Mouse (Mus musculus) T-helper 2 cell (primary cell): ENCODE results near the gene Stx5a.

Source experiments
- in situ Hi-C: fragments of 300-600 bp; cut with MboI, MseI; formaldehyde crosslinking; loops from one replicate; pipeline ENCODE4 v1.15.1; 2025; ENCODE audit warnings: high pct_unique_total_duplicates

The Stx5a gene

DNA sequence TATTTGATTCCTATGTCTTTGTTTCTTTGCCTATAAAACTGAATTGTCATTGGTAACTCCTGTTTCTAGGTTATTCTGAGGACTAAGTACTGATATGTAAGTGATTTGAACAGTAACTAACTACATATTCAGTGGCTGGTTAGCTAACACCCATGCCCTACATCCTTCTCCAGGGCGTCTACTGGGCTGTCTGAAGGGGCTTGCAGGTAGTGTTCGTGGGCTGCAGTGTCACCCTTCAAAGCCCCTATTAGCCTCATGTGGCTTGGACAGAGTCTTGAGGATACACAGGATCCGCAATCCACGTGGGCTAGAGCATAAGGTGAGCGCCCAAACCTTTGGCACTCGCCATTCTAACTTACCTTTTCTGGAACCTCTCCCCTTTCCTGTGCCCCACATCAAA is 1.6 kb upstream of the Stx5a start:
- in situ Hi-C loops: loop anchor here (10.0 kb wide), 1 partner anchor 1745 kb away; the partner anchor contains the start of genes Dnajc4, Nudt22 and Trpt1

DNA sequence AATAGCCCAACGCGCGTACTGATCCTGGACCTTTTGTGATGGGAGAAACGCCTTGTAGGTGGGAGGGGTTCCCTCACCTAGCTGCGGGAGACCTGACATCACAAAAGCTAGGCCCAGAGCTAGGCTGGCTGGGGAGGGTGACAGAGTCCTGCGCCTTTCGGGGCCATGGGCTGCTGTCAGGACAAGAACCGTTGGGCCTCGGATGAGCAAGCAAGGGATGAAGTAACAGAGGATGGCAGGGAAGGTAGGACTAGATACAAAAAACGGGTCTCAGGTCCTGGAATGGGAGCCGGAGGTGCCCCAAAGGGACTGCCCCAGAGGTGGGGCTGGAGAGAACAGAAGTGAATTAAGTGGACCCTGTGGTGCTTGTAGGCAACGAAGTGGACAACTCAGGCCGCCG is 610 bp upstream of the Stx5a start, which contains the start of gene 1700092M07Rik:
Gene 1700092M07Rik, plus strand, starts transcription at position 116 of the 400 bp plus-strand sequence.
- in situ Hi-C loops: loop anchor here (10.0 kb wide), 1 partner anchor 1746 kb away; the partner anchor contains the start of genes Dnajc4, Nudt22 and Trpt1

DNA sequence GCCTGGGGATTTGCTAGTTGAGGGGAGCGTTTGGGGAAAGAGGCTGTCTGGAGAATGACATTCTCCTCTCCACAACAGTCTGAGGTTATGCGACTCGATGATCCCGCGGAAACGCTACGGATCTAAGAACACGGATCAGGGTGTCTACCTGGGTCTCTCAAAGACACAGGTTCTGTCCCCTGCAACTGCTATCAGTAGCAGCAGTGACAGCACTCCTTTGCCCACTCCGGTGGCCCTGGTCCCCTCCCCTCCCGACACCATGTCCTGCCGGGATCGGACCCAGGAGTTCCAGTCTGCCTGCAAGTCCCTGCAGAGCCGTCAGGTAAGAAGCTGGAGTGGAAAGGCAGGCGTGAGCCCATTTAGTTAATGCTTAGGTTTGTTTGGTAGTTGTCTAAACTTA is 963 bp downstream of the Stx5a start:
- in situ Hi-C loops: loop anchor here (10.0 kb wide), 1 partner anchor 1747 kb away; the partner anchor contains the start of genes Dnajc4, Nudt22 and Trpt1

DNA sequence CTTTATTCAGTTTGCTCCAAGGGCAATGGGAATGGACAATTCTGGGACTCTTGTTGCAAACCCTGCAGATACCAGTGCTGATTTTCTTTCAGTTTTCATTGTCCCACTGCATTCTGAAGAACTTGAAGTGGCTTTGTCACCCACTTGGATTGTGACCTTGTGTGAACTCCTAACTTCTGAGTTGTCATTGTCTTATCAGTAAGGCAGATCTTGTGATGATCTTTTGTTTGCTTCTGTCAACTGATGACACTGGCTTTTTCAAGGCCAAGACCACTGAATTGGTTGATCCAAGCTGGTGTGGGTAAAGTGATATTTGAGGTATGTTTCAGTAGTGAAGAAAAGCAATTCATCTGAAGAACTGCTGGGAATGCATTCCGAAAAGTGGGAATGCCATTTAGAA is 4.2 kb downstream of the Stx5a start:
- in situ Hi-C loops: loop anchor here (10.0 kb wide), 1 partner anchor 1751 kb away; the partner anchor contains the start of genes Dnajc4, Nudt22 and Trpt1

DNA sequence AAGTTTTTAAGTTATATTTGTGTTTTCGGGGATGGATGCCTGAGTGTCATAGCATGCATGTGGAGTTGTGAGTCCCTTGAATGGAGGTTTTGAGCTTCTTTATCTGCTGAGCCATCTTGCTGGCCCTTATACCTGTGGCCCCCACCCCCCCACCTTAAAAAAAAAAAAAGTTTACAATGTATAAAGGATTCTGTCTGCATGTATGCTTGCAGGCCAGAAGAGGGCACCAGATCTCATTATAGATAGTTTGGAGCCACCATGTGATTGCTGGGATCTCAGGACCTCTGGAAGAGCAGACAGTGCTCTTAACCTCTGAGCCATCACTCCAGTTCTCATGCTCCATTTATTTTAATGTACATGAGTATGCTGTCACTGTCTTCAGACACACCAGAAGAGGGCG is 6.2 kb downstream of the Stx5a start:
- in situ Hi-C loops: loop anchor here (10.0 kb wide), 1 partner anchor 1753 kb away; the partner anchor contains the start of genes Dnajc4, Nudt22 and Trpt1

DNA sequence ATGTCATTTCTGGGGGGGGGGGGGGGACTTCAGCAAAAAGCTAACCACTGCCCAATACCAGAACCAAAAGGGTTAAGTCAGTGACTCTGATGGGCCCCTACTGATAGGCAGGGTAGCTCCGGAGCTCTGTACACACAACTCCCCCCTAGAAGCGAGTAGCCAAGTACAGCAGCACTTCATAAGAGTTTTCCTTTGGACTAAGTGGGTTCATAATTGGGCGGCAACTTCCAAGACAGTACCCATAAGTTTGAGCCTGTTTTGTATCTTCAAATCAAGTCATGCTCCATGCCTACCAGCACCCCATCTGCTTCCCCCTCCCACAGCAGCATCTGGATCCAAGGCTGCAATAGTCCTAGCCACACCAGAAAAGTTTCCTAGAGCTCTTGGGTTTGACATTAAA is 14.4 kb downstream of the Stx5a start:
- in situ Hi-C loops: no loop called here

DNA sequence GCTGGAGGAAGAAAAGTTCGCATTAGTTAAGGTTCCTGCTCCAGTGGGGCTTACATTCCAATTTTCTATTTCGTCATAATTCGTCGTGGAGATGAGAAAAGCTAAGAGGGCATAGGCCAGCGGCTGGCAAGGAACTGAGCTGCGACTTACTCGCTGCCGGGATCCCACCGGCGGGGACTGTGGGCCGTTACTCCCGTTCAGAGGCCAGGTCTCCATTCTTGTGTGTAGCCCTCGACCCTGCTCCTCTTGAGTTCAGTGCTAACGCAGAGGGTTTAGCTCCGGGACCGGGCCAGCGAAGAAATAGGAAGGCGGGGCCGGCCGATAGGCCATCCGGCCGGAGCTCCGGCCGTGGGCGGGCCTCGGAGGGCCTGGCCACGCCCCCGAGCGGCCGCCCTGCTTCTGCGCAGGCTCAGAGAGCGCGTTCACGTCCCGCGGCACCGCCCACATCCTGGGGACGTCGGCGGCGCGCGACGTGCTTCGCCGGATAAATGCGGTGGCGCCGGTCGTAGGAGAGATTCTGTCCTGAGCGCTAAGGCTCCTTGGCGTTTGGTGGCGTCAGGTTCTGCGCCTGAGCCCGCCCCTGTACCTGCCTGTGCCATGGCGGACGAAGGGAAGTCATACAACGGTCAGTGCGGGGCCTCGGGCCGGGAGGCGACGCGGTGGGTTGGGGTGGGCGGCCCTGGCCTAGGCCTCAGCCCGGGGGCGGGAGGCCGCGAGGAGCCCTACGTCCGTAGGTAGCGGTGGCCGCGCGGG is 15.6 kb downstream of the Stx5a start, which contains the start of gene Nxf1:
Gene Nxf1, plus strand, starts transcription at position 439 of the 753 bp plus-strand sequence.
- in situ Hi-C loops: no loop called here

DNA sequence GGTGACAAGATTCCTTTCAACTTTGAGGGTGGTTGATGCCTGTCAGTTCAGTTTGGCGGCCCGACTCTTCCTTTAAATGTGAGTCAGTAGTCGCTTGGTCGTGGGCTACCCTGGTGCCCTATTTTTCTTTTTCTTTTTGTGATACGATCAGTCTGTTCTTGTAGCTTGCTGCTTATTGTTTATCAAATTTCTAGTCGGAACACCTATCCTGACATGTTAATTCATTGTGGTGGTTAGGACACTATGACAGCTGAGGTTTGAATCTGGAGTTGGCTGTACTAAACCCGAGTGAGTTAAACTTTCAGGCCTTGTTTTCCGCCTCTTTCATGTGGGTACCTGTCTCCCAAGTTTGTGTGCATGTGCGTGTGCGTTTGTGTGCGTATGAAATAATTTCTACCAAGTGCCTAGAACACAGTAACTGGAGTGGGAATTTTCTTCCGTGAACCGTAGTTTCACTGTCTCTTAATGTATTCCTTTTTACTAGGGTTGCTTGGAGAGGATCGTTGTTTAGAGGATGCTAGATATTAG is 16.3 kb downstream of the Stx5a start:
- in situ Hi-C loops: no loop called here

DNA sequence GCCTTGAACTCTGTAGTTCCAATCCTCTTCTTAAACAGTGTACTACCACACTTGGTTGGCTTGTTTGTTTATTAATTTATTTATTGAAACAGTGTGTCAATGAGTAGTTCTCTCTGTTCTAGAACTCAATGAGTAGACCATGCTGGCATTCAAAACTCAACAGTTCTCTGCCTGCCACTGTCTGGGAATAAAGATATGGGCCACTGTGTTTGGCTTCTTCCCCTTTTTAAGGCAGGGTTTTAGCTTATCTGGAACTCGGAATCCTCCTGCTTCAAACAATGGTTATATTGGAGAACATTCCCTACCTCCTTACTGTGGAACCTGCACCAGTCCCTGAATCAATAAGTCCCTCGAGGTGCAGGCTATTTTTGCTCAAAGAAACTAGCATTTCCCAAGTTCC is 17.7 kb downstream of the Stx5a start:
- in situ Hi-C loops: no loop called here

DNA sequence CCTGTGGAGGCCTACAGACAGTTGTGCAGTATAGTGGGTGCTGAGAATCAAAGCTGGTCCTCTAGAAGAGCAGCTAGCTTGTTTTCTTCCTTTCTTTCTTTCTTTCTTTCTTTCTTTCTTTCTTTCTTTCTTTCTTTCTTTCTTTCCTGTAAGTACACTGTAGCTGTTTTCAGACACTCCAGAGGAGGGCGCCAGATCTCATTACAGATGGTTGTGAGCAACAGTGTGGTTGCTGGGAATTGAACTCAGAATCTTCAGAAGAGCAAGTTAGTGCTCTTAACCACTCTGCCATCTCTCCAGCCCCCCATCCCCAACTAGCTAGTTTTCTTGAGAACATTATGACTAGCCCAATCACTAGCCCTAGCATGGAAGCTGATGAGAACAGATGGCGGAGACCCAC is 19.5 kb downstream of the Stx5a start:
- in situ Hi-C loops: no loop called here

DNA sequence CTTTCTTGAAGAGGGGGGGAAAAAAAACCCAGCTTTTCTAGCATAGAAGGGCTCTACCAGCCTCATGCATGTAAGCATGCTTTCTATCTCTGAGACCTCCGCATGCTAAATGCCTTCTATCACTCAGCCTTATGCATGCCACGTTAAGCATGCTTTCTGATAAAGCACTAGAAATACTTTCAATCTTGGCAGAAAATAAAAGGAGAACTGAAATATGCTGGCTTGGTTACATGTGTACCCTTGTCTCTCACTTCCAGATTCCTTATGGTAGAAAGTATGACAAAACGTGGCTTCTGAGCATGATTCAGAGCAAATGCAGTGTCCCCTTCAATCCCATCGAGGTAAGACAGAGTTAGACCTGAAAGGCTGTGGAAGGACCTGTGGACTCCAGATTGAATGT is 22.1 kb downstream of the Stx5a start:
- in situ Hi-C loops: no loop called here

DNA sequence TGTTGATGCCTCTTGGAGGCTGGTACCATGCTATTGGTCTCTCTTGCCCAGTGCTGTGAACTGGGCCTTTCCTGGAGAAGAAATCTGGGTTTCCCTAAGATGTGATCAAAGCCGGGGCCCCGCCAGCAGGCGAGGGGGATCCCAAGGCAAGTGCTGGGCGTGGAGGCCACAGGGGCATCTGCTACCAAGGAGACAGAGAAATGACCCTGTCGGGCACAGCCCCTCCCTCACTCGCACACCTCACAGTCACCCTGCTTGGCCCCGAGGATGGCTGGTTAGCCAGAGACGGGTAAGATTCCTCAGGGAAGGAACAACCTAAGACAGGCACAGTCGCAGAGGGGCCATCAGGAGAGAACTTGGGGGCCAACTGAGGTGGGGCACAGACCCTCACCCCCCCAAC is 24.3 kb downstream of the Stx5a start:
- in situ Hi-C loops: no loop called here

DNA sequence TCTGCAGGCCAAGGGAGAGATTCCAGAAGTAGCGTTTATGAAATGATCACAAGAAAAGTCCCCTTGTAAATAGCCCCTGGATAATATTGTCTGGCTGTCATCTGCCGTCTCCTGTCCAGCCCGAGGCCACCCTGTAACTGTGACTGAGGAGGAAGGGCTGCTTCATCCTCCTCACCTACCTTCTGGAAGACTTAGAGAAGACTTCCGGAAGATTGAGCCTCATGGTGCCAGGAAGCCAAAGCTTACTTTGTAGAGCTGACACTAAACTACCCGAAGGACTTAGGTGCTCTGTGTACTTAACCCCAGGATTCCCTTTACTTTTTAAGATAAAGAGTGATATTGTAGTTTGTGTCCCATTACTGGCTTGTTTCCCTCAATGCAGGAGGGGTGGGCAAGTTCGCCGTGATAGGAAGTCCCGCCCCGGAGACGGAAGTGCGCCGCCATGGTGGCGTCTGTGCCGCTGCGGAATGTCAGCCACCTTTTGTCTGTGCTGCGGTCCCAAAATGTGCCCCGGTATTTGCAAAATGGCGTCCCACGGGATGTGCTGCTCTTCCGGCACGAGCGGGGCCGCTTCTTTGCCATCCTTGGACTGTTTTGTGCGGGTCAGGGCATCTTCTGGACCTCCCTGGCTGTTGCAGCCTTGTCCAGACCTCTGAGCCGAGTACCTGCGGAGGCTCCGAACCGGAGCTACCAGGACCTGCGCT is 29.5 kb downstream of the Stx5a start, which contains the start of gene Tmem223:
Gene Tmem223, plus strand, starts transcription at position 430 of the 704 bp plus-strand sequence.
- in situ Hi-C loops: no loop called here

DNA sequence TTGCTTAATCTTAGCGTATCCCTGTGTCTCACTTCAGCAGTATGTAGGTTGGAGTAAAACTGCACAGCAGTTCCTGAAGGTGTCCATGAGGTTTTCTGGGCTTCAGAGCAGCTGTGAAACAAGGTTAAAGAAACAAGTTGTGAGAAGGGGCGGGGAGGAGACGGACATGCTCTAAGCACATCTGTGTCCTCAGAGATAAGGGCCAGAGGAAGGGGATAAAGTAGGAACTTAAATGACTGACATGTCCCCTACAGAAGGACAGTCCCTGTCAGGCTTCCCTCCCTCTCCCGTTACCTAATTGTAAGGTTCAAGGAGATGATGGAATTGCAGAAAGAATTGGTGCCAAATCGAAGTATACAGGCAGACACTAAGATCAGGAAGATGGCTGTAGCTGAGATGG is 31.8 kb downstream of the Stx5a start:
- in situ Hi-C loops: no loop called here

DNA sequence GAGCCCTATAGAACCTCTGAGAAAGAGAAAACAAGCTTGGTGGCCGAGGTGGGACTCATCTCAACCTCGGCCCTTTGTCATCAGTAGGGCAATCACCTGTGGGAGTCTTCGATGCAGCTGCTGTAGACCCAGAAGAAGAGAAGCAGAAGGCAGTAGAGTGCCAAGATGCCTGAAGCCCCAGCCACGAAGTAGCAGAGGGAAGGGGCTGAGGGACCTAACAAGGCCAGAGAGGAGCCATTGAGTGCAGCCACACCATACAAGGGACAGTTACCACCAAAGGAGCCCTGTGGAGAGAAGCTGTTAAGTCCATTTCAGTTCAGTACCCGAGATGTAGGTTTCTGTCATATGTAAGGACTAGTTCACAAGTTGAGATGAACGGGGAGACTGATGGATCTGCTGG is 32.2 kb downstream of the Stx5a start:
- in situ Hi-C loops: no loop called here

DNA sequence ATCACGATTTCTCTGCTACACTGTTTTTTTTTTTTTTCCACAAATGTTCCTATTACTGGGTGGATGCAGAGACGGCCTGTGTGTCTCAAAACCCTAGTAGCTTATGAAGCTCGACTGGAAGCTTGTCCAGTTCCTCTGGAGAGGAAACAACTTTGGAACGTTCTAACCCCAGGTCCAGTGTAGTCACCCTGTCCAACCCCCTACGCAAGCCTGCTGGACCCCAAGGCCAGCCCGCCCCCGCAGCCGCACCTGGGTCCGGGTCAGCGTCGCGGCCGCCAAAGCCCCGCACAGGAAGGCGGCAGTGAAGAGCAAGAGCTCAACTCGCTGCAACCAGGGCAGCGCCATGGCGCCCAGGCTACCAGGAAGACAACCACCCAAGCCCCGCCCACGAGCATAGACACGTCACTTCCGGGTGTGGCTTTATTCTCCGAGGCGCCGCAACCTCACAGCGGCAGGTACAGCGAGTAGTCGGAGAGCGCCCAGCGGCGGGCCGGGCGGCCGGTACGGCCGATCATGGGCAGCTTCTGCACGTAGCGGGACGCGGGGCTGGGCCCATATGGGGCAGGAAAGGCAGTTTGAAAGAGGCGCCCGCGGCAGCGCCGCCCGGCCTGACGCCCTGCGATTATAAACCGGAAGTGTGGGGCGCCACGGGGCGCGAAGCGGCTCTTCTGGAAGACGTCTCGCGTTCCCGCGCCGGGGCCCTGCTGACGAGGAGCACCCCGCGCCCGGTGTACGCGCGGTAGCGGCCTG is 33.0 kb downstream of the Stx5a start, which contains the start of gene Tmem179b:
Gene Tmem179b, minus strand, starts transcription at position 382 of the 750 bp plus-strand sequence.
- in situ Hi-C loops: no loop called here

DNA sequence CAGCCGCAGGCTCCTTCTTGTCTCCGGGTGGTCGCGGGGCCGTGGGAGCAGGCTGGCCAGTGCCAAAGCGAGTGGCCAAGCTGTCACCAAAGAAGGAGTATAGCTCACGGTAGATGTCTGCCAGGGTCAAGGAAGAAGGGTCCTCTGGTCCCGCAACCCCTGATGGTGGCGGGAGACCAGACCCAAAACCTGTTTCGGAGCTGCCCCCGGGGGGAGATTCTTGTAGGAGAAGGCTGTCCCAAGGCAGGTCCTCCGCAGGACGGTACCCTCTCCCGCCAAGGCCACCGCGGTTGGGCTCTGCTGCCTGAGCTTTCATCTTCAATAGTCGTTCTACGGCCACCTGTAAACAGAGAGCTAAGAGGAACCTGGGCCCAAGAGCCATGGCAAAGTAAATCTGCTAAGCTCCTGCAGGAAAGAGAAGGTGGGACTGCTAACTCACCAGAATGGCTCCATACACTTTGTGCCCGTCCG is 33.8 kb downstream of the Stx5a start:
- in situ Hi-C loops: no loop called here

DNA sequence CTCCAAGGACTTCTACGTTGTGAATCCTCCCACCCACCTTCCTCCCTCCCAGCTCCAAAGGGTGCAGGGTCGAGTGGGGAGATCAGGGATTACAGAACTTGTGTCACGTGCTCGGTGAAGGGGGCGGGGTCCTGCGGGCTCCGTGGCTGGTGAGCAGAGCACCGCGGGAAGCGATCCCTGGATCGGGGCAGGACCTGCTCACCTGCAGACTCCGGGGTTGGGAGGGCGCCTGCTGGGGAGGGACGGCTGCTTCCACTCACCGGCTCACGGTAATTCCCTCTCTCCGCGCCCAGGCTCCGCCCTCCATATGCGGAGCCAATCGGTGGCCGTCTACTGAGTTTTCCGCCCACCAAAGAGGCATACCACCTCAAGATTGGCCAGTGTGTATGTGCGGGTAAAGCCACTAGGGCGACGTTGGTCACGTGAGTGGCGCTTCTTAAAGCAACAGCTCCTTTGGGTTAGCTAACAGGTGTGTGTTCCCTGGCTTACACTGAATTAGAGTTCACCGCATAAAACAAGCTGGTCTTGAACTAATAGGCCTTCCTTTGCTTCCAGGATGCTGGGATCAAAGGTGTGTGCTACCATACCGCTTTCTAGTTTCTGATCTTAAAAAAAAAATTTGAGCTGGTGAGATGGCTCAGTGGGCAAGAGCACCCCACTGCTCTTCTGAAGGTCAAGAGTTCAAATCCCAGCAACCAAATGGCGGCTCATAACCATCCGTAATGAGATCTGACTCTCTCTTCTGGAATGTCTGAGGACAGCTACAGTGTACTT is 45.0 kb downstream of the Stx5a start, which contains the start of gene Taf6l:
Gene Taf6l, minus strand, starts transcription at position 410 of the 774 bp plus-strand sequence.
- in situ Hi-C loops: no loop called here

DNA sequence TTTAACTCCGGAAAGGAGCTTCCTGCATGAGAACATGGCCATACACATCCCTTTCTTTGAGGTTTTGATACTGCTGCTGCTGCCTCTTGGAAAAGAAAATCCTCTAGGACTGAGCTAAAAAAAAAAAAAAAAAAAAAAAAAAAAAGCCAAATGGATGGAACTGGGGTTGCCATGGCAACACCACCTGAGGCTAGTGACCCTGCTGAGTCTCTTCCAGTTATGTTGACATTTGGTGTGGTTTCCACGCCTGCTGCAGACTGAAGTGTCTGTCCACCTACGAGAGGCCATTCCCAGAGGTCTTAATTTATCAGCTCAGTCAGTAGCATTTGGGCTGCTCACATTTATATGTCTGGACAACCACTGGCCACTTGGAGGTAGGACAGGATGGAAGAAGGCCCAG is 47.3 kb downstream of the Stx5a start:
- in situ Hi-C loops: no loop called here

DNA sequence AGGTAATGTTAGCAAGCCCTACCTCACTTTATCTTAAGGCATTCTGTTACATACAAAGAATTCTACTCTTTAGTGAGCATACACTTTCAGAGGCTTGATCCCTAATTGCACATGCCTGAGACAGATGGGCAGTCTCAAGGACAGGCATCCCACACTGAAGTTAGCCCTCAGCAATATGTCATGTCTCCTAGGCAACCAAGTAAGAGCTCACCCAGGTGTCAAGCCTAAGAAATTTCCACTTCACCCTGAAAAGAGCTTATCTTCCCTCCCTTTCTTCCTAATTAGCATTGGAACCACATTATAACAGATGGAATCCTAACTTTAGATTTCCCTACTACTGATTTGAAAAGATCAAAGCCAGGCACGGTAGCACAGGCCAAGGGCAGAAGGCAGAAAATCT is 48.0 kb downstream of the Stx5a start:
- in situ Hi-C loops: no loop called here
